Mouse (Mus musculus) adrenal gland, adult 18-20 months (tissue): ENCODE data around the gene Olfr632. TPM values are rescaled to one million over a fixed set of nuclear protein-coding genes. Genes with fewer than 3 reads are reported as not detected.
A peak's percentile ranks its signal among the peaks of the same experiment; 100 is the strongest.
"Not testable (repeated sequence)": the region's sequence is repeated elsewhere in the genome, so short reads cannot be mapped to it uniquely, and the experiment has no call there.

Source experiments
- DNase-seq, 2 experiments: peaks; one replicate each; pipeline ENCODE4 v3.0.0; 2021 to 2022; ENCODE audit warnings: low spot score in 2 of 2
- long read RNA-seq, 2 experiments: library from polyadenylated mRNA; stranded (forward); transcript quantifications; one replicate each; pipeline ENCODE4 v2.0.0; 2021
- total RNA-seq, 2 experiments: library from RNA; stranded (reverse); gene quantifications; 1 replicate in 1 of 2; 2 replicates in 1 of 2; pipeline ENCODE4 v1.2.3; 2021

Gene Olfr632
- total RNA-seq = not detected
- long read RNA-seq, experiment 1 = 0 reads
- long read RNA-seq, experiment 2 = 0 reads

DNA sequence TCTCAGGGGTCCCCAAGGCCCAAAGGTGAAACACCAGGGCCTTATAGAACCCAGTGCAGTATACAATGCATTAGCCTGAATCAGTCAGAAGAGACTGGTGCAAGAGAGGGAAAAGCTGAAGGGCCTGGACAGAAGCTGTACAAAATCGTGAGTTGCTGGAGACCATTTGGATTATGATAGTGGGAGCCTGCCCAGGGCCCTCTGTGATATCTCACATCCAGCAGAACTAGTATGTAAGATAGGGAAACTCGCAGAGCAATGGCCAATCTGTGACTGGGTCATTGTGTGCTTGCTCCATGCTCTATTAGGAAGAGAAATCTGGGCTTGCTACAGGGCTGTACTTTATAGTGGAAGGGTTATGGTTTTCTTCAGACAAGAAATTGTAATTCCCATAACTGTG is at the start of gene Olfr632:
Gene Olfr632 (plus strand): TSS at position 84 of the 400 bp plus-strand sequence.
- DNase-seq = no peak

DNA sequence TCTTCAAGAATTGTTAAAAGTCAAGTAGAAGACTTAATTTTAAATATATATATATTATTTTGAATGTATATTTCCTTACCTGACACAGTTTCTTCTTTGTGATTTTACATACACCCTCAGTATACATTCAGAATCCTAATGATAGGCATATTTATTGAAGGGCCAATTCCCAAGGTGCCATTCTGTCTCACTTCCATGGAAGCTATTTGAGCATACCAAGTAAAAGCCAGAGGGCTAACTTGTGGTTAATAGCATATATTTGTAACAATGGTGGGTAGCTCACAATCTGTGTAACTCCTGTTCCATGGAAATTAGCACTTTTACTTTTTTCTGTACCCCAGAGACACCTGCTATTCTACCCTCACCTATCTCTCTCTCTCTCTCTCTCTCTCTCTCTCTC is 48.0 kb upstream of the Olfr632 start, which contains the start of gene Olfr66:
Gene Olfr66 (minus strand): TSS at position 101 of the 400 bp plus-strand sequence.
- no peak for DNase-seq

DNA sequence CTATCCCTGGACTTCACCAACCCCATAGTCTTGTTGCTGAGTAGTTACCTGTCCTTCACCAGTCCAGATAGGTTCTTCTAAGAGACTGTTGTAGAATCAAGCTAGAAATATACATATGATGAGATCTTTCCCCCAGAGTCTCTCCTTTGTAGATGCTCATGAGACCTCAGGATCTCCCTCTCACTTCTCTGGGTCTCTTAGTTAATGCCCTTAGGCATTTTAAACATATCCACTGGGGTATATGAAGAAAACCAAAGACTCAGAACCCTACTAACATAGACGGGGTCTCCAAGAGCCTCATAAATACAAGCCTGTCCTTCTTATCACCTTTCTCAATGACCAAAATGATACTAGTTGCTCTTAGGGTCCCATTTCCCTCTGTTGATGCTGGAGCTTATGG is 39.8 kb upstream of the Olfr632 start, which contains the start of gene Olfr64:
Gene Olfr64 (minus strand): TSS at position 101 of the 400 bp plus-strand sequence.
- no peak for DNase-seq

DNA sequence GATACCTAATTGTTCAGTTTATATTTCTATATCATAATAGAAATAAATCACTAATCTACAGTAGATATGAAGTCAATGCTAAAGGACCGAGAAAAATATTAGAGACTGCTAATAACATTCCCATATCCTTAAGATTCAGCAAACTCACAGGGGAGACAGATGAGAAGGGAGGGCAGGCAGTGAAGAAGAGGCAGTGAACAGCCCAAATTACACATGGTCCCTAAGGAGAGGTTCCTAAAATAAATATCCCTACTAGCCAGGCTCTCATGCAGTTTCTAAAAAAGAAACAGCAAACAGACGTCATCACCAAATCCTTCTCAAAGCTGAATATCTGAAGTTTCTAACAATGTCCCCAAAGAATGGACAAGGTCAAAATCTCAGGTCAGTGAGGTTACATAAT is 31.0 kb upstream of the Olfr632 start, which contains the start of gene Olfr65:
Gene Olfr65 (plus strand): TSS at position 301 of the 400 bp plus-strand sequence.
- no peak for DNase-seq

DNA sequence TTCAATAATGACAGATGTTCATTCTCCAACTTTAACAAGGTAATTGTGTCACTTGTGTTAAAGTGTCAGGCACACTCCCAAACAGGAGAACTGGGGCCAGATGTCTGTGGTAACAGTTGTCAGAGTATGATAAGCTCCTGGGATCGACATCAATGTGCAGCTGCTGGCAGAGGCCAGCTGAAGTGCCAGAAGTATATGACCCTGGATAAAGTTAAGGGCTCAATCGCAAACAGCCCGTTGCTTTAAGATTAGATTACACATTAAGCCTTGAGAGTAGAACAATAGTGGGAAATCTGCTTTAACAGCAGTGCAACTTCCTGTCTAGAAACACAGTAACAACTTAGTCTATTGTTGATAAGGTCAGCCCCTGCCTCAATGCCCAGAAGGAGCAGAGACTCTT is 24.1 kb upstream of the Olfr632 start:
- no peak for DNase-seq

DNA sequence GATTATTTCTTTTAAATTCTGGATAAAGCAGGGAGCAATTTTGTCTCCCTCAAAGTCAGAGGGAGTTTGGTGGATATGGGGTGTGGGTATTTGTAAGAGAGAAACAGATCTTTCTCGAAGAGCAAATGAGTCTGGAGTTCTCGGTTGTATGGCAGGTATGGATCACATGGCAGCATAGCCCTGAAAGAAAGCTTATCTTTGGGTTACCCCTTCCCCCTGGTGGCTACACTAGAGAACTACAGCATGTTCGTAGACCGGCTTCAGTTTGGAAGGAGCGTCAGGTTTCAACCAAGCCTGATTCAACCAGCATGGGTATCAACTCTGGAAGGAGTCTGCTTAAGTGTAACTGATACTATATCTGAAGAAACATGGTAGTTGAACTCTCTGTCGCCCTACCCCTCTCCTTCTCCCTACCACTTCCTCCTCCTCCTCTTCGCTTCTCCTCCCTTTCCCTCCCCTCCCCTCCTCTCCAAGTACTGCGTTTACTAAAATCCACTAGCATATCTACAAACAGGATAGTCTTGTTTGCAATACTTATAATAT is 21.1 kb upstream of the Olfr632 start:
- DNase-seq = no peak

DNA sequence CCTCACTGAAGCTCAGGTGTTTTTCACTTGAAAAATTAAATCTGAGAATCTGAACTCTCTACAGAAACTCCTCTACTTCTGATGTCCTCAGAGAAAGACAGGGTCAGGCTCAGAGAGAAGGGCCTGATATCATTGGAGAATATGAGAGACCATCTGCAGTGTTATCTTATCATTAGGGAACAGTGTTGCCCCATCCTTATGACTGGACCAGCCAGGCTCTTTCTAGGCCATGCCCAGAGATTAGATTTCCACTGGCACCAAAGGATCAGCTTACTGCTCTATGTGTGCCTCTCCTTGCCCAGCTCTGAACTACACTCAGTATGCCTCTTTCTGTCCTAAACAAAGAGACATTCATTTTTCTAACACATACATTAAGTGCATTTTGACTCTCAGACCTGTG is 18.8 kb upstream of the Olfr632 start:
- no peak for DNase-seq

DNA sequence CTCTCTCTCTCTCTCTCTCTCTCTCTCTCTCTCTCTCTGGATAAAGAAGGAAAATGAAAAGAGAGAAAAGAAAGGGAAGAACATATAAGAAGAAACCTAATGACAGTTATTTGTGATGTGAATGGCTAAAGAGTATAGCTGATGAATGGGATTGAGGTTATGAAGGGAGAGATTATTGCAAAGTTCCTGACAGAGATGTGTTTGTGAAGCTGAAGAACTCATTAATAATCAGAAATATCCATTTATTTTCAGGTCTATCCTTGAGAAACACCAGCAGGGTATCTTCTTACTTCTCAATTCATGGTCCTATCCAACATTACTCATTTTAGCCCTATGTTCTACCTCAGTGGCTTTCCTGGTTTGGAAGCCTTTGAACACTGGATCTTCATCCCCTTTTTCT is 5.6 kb upstream of the Olfr632 start, which contains the start of gene Olfr631:
Gene Olfr631 (plus strand): TSS at position 301 of the 400 bp plus-strand sequence.
- no peak for DNase-seq

DNA sequence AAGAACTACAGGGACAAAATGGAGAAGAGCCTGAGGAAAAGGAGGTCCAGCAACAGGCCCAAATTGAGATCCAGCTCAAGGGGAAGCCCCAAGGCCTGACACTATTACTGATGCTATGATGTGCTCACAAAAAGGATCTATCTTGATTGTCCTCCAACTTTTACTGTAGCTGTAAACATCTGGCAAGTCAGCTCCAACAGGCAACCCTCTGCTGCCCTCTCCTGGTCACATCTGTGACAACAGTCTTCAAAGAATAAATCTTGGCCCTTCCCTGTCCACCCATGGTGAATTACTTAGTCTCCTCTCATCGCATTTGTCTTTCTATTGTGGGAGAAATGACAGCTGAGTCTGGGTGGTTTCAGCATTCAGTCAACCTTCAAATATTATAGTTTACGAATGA is 8.6 kb downstream of the Olfr632 start:
- peak; percentile 18 to 23 for DNase-seq

DNA sequence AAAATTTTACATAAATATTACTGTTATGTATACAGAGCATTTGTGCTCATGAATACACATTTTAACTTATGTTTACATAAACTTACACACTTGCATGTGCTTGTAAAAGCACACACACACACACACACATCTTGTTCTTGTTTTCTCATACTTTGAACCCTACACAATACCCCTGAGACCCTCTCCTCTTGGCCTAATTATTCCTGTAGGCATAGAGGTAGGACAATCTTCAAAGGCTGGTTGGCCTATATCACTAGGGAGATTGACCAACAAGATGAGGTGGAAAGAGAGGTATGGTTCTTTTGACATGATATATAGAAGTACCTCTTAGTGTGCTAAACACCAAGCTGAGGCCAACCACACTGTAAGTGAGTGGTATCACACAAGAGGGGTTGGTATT is 10.0 kb downstream of the Olfr632 start, which contains the start of gene Olfr633:
Gene Olfr633 (plus strand): TSS at position 301 of the 400 bp plus-strand sequence.
- no peak for DNase-seq

DNA sequence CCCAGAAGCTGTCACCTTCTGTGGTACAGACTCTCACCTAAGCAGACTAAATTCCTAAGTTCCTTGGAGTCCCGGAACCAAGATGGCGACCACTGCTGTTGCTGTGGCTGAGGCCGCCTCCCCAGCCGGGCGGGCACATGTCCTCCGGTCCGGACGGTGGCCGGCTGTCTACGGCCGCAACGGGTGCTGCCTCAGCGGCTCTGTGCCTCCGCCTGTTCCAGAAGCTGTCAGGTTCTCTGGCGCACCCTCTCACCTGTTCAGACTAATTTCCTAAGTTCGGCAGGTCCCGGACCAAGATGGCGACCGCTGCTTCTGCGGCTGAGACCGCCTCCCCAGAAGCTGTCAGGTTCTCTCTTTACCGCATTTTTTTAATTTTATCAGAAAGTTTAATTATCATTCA is 32.7 kb downstream of the Olfr632 start:
- not testable (repeated sequence) for DNase-seq

DNA sequence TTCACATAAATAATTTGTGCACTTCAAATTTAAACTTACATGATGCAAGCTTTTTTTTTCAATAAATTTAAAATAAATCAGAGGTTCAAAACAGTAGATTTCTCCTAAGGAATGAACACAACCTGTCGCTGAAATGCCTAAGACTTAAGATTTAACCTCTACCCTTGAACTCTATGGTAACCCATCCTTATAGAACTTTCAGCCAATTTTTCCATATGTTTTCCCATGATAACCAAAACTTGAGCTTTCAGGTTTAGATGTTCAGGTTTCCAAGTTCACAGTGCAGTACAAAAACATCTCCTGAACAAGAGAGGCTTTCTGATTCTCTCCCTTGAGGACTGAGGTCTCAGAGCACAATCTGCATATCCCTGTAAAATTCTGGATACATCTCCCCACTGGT is 36.7 kb downstream of the Olfr632 start, which contains the start of gene Olfr635:
Gene Olfr635 (plus strand): TSS at position 301 of the 400 bp plus-strand sequence.
- DNase-seq = no peak

DNA sequence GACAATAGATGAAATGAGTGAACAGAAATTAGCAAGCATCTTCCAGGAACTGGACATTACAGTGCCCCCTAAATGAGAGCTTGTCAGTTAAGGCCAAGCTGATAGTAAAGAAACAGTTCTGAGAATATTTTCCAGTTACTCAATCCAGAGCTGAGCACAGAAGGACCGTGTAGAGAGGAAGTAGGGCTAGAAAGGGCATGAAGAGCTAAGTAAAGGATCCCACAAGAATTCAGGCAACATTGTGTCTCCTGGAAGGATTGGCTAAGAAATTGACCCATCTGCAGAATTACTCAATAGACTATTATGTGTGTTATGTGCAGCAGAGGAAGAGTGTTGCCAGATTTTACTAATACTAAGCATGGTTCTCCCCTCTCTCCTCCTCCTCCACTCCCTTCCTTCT is 37.6 kb downstream of the Olfr632 start:
- no peak for DNase-seq

Other genes with a start within 250 kb of the Olfr632 start
- not detected for gene Olfr243, start 219.7 kb upstream of the Olfr632 start, total RNA-seq
- gene Olfr628, start 204.0 kb upstream of the Olfr632 start, total RNA-seq = not detected
- gene Olfr629, start 189.4 kb upstream of the Olfr632 start, total RNA-seq = not detected
- gene Olfr630, start 177.0 kb upstream of the Olfr632 start, total RNA-seq = not detected
- gene Olfr69, start 162.8 kb upstream of the Olfr632 start, total RNA-seq = not detected
- gene Olfr68, start 154.6 kb upstream of the Olfr632 start, total RNA-seq = not detected
- not detected for gene Olfr67, start 142.5 kb upstream of the Olfr632 start, total RNA-seq
- 100 to 1,000 TPM; 185 to 588 TPM for gene Hbb-bt, start 120.4 kb upstream of the Olfr632 start, total RNA-seq
- gene Hbb-bs, start 106.3 kb upstream of the Olfr632 start, total RNA-seq = 1,000 to 10,000 TPM; 1,754 to 4,577 TPM
- gene Hbb-bh2, start 93.8 kb upstream of the Olfr632 start, total RNA-seq = not detected
- not detected for gene Hbb-bh1, start 91.2 kb upstream of the Olfr632 start, total RNA-seq
- not detected for gene Hbb-y, start 81.1 kb upstream of the Olfr632 start, total RNA-seq
- gene Olfr66, start 48.1 kb upstream of the Olfr632 start, total RNA-seq = not detected
- gene Olfr64, start 39.9 kb upstream of the Olfr632 start, total RNA-seq = not detected
- not detected for gene Olfr65, start 30.9 kb upstream of the Olfr632 start, total RNA-seq
- gene Olfr631, start 5.5 kb upstream of the Olfr632 start, total RNA-seq = not detected
- not detected for gene Olfr633, start 10.1 kb downstream of the Olfr632 start, total RNA-seq
- gene Olfr635, start 36.8 kb downstream of the Olfr632 start, total RNA-seq = under 1 TPM in 1 of 2 experiments, not detected in 1; 0.03 TPM
- not detected for gene Olfr638, start 64.4 kb downstream of the Olfr632 start, total RNA-seq
- under 1 TPM in 1 of 2 experiments, not detected in 1; 0.10 TPM for gene Olfr639, start 83.0 kb downstream of the Olfr632 start, total RNA-seq
- not detected for gene Olfr640, start 91.2 kb downstream of the Olfr632 start, total RNA-seq
- not detected for gene Olfr641, start 101.1 kb downstream of the Olfr632 start, total RNA-seq
- not detected for gene Olfr642, start 118.3 kb downstream of the Olfr632 start, total RNA-seq
- not detected for gene 4930516K23Rik, start 127.1 kb downstream of the Olfr632 start, total RNA-seq
- not detected for gene Olfr644, start 137.5 kb downstream of the Olfr632 start, total RNA-seq
- gene Olfr645, start 151.1 kb downstream of the Olfr632 start, total RNA-seq = not detected
- gene Olfr646, start 170.5 kb downstream of the Olfr632 start, total RNA-seq = not detected
- not detected for gene Ubqln5, start 195.5 kb downstream of the Olfr632 start, total RNA-seq
- gene Olfr643, start 203.1 kb downstream of the Olfr632 start, total RNA-seq = not detected
- gene Ubqln3, start 208.9 kb downstream of the Olfr632 start, total RNA-seq = not detected
- gene Ubqlnl, start 216.2 kb downstream of the Olfr632 start, total RNA-seq = not detected
- not detected for gene Olfm5, start 230.5 kb downstream of the Olfr632 start, total RNA-seq
- gene Olfr648, start 249.0 kb downstream of the Olfr632 start, total RNA-seq = not detected